Mouse (Mus musculus) cerebellum, postnatal 4 days (tissue): ENCODE data around the gene Wdr6.
"Not testable (repeated sequence)": the region's sequence is repeated elsewhere in the genome, so short reads cannot be mapped to it uniquely, and the experiment has no call there.

Source experiments
- DNase-seq, 2 experiments: peaks; one replicate each; pipeline ENCODE4 v3.0.0; 2022; ENCODE audit warnings: low spot score in 2 of 2, mixed read lengths in 1 of 2

Wdr6 gene

DNA sequence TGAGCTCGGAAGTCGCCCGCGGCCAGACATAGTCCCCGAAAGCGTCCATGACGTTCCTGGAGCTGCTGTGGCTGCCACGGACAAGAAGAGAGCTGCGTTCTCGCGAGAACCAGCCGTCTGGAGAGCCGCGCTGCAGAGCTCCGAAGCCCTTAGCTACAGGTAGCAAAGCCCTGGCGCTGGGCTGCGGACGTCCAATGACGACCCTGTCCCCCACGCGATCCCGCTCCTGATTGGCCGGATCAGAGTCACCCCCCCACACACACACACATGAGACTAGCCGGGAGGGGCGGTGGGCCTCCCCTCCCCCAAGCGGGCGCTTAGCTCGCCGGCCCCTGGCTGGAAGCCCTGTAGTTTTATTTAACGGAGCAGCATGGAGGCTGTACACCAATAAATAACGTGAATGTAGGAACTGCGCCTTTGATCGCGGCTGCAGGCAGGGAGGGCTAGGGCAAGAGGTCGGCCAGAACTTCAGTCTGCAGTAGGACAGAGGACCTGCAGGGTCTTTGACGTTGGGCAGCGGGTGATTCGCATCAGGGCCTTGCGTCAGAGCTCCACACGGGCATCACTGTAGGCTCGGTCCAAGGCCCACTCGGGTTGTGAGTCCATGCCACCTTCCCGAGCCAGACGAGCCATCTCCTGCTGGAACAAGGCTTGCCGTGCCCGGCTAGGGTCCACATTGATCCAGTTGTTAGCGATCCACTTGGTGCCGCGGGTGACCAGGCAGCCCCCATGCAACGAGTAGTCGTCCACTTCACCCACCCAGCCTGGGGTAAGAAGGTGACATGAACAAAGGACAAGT, at the start of gene Wdr6:
TSS of gene Wdr6 (minus strand) at position 195 of the 799 bp plus-strand sequence.
- DNase-seq: peak; percentile 88 to 92

DNA sequence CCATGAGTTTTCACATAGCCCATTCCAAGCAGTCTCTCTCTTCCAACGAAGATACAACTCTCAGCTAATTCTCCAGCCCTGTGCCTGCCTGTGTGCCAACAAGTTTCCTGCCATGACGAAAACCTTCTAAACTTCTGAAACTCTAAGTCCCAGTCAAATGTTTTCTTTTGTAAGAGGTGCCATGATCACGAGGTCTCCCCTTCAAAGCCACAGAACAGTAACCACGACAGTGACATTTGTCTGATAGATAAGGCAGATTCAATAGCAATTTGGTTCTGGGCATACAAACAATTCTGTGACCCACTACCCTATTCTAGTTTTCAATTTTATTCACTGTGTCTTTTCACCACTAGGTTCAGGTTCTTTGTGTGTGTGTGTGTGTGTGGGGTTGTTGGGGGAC, 49.6 kb upstream of the Wdr6 start:
- DNase-seq: no peak

- DNase-seq: no peak
Observed at GRCm38 (mm10) chr9:108626498-108626897, 48.0 kb upstream of the Wdr6 start.

DNA sequence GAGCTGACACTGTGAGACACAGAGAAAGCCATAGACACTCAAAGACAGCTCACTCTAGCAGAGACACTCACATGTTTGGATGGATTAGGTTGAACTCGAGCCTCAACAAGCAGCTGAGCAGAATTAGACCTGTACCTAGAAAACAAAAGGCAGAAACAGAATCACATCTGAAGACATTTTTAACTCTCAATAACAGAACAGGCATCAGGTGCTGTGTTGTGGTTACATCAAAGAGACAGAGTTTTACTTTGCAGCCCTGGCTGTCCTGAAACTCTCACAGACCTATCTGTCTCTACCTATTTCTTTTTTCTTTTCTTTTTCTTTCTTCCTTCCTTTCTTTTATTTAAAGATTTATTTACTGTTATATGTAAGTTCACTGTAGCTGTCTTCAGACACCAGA, 38.8 kb upstream of the Wdr6 start:
- DNase-seq: no peak

DNA sequence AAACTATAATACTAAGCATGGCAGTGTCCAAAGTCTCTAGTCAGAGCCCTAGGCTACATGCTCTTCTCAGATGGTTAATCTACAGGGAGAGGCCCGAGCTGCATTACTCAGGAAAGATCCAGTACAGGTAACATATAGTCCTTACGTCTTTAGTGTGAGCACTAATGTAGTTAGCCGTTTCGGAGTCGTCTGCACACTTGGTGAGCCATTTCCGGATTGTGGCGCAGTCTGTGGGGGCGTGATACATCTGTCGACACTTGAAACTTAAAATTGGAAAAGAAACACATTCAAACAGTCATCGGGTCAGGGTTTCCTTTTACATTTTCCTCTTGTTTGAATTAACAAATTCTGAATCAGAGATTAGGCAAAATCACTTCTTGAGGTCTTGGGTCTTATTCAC, 32.9 kb upstream of the Wdr6 start:
- no peak for DNase-seq

DNA sequence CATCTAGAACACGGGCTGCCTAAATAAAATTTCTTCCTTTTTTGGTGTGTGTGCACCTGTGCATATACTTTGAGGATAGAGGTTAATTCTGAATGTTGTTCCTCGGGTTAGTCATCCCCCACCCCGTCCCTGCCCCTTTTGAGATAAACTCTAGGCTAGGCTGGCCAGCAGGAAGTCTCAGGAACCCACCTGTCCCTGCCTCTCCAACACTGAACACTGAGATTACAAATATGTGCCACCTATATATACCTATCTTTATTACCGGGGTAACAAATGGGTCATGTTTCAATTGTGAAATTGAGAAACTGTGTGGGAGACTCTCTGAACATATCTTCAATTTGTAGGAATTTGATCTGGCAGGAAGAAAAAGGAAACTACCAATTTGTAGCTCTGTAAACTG, 30.4 kb upstream of the Wdr6 start:
- DNase-seq: no peak

GRCm38 (mm10) chr9:108607929-108608328, 29.4 kb upstream of the Wdr6 start:
- not testable (repeated sequence) for DNase-seq

- no peak for DNase-seq
Observed at GRCm38 (mm10) chr9:108601986-108602385, 23.4 kb upstream of the Wdr6 start.

GRCm38 (mm10) chr9:108600011-108600410, 21.5 kb upstream of the Wdr6 start:
- no peak for DNase-seq

DNA sequence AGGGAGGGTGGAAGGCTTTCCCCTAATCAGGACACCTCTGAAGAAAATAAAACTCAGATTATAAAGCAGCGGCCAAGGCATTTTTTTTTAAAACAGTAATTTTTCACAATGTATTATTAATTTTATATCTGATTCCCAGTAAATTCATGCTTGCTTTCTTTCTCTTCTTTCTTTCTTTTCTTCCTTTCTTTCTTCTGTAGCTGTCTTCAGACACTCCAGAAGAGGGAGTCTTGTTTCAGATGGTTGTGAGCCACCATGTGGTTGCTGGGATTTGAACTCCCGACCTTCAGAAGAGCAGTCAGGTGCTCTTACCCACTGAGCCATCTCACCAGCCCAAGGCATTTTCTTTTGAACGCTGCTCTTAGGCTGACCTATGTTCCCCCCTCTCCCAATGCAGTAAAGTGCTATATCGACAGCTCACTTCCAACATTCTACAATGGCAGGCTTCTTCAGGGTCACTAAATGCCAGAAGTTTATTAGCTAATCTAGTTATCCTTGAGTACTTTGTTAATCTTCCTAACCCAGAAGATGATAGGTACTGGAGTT, 20.6 kb upstream of the Wdr6 start:
- DNase-seq: no peak

GRCm38 (mm10) chr9:108596998-108597764, 18.6 kb upstream of the Wdr6 start, which contains the start of gene P4htm:
Gene P4htm, minus strand, starts transcription at chr9:108597667.
- peak; percentile 41 to 66 for DNase-seq

DNA sequence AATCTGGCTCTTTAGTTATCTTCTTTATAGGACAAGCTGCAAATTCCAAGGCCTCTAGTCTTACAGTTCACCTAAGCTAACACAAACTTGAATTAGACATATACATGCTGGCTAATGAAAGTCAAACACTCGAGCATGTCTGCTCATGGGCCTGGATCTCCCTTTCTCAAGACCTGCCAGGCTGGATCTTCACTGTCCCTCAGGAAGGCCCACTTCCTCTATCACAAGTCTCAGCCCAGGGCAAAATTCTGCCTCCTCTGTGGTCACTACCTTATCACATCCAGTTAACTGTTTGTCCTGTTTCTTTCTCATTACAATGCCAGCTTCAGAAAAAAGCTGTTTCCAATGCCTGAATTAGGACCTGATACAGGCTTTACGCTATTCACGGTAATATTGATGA, 15.8 kb upstream of the Wdr6 start:
- no peak for DNase-seq

- DNase-seq: no peak
Observed at GRCm38 (mm10) chr9:108591462-108591861, 12.9 kb upstream of the Wdr6 start.

DNA sequence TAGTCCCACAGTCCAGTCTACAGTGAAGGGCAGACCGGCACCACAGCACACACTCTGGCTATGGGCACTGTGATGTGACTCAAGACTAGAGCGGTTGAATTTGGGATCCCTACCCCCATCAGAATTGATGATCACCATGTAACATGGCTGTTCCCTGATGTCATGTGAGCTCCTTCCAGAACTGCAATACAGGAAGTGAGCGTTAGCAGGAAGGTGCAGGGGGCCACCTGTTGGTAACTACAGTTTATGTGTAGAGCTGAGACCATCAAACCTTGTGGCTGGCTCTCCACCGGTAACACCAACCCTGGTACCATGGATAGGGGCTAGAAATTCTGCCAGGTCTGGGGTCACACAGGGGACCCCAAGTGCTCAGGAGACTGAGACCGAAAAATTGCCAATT, 10.7 kb upstream of the Wdr6 start:
- peak in 1 of 2 experiments; percentile 17 for DNase-seq

DNA sequence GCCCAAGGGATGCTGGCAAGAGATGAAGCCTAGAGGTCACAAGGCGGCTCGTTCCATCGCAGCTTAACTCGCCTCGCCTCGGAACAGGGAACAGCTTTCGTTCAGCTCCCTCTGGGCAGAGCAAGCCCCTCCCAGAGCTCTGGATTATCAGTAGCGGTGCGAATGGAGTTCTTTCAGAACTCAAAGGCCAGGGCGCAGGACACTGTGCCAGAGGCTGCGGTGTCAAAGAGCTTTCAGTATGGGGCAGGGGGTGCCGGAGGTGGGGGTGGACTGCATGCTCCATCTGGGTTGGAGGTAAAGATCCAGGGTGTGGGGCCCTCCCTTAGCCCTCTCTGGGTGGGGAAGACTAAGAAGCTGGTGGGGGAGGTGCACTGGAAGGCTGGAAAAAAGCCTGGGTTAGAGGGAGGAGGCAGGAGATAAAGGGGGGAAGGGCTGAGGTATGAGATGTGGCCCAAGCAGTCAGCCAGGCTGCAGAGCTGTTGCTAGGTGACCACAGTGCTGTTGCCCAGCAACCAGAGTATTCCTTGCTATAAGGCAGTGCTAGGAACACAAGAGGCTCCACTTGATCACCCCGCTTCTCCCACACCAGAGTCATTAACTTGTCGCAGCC, 9.1 kb upstream of the Wdr6 start:
- peak; percentile 61 to 74 for DNase-seq

DNA sequence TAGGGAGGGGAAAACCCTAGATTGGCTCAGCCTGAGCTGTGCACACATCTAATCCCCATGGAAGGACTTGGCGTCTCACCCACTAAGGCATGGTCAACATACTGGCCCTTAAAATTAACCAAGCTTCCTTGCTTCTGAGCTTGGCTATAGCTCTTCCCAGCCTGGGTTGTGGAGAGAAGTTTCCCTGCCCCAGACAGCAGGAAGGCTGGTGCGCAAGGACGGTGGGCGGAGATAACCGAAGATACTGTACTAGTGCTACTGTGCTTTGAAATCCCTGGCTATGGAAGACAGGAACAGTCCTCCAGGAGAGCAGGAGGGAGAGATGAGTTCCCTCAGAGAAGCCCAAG, 778 bp upstream of the Wdr6 start:
- no peak for DNase-seq

DNA sequence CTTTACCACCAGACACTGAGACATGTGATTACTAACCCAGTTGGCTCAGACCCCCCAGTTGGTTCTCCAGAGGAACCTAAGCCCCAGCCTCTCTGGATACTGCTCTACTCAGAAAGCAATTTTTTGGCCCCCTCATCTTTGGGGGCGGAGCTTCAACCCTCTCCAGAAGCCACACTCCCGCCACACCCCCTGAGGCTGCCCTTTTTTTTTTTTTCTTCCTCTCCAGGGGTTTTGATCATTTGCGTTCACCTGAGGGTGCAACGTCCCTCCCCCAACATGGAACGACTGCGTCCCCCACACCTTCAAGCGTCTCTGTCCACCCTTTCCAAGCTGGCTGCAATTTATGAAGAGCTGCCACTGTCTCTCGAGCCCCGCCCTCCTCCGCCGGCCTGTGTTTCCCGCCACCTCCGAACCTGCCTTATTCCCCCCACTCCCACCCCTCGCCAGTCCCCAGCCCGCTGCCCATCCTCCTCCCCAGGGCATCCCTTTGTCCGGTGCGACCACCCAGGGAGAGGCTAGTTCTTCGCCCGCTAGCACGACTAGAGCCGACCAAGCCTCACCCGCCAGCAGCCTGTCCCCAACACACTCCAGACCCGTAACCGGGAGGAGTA, 500 bp downstream of the Wdr6 start:
- DNase-seq: peak in 1 of 2 experiments; percentile 61

- DNase-seq: no peak
Observed at GRCm38 (mm10) chr9:108577025-108577424, 1.5 kb downstream of the Wdr6 start.

GRCm38 (mm10) chr9:108575321-108576297, 2.9 kb downstream of the Wdr6 start:
- DNase-seq: no peak

DNA sequence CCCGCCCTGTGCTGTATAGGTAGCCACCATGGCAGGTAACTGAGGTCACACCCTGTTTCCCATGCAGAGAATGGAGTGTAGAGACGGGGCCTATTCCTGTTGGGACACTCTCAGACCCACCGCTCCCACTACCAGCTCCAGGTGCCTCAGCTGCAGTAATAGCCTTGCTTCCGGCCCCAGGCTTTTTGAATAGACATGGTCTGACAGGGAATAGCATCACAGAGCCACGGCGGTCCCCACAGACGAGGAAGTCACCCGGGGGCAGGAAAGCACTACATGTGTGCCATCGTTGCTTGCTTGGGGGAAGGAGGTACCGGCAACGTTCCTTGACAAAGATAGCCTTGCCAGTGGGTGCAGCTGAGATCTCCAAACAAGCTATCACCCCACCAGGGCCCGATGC, 3.6 kb downstream of the Wdr6 start:
- no peak for DNase-seq
